Mouse (Mus musculus): ENCODE data around the gene Ehmt1. TPM values are rescaled to one million over a fixed set of nuclear protein-coding genes. Genes with fewer than 3 reads are reported as not detected.

Ehmt1 gene
- total RNA-seq, 2 experiments from 2014 or later: 47.5 to 48.5 TPM

DNA sequence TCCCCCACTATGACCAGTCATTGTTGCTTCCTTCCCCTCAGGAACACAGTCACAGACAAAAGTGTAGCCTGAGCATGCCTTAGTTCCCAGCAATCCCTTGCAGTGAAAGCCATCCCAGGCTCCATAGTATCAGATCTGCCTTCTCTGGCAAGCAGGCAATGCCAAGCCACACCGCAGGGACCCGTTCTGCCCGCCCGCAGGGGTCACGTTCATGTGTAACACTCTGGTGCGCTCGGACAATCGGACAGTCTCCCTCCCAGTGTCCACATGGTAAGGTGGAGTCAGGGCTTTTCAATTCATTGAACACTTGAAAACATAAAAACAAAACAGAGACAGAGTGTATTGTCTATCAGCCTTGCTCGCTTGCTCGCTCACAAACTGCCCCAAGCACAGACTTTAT, 111.7 kb downstream of the Ehmt1 start:
- no peak for DNase-seq
- intact Hi-C loops (cut with DNase I): no loop called here

DNA sequence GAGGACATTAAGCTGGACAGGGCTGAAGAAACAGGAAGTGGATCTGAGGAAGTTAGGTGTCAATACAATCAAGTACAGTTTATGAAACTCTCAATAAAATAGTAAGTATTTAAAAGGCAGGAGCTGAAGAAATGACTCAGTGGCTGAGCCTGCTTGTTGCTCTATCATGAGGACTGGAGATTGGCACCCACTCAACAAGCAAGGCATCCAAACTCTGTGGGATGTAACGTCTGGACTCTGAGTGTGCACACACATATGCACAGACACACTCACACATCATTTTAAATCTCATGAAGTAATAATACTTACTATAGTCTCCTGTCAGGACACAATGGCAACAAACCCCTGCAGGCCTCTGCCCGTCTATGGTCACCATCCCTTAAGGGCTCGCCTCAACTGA, 112.4 kb downstream of the Ehmt1 start:
- no peak for DNase-seq
- intact Hi-C loops (cut with DNase I): no loop called here

- peak; percentile 29 to 53 for DNase-seq
- intact Hi-C loops (cut with DNase I): no loop called here
Observed at GRCm38 (mm10) chr2:24806143-24806542, 113.3 kb downstream of the Ehmt1 start.

GRCm38 (mm10) chr2:24805621-24806020, 113.8 kb downstream of the Ehmt1 start:
- intact Hi-C loops (cut with DNase I): no loop called here
- DNase-seq: no peak

DNA sequence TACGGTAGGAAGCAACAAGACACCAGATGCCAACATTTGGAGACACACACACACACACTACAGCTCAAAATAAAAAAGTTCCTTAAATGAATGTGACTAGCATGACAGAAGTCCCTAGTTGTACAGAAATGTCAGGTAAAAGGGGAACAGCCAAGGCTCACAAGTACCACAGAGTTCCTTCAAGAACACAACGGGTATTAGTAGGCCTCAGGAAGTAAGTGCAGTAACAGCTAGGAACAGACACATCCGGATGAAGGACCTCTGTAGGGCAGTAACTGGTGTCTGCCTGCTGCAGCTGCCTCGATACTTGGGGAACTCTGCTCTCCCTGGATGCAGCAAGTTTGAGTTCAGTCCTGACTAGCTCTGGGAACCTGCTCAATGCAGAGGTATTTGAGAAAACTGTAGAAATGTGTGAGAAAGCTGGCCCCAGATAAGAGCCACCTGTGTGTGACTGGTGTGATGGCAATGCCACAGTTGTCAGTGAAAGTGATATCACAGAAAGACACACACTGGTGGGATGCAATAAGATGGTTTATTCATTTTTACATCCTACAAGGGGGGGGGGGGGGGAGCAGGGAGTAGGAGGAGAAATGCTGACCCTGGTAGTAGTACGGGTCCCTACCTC, 122.5 kb downstream of the Ehmt1 start:
- no peak for DNase-seq
- intact Hi-C loops (cut with DNase I): no loop called here

- intact Hi-C loops (cut with DNase I): no loop called here
- DNase-seq: no peak
Observed at GRCm38 (mm10) chr2:24787250-24787649, 132.2 kb downstream of the Ehmt1 start.

DNA sequence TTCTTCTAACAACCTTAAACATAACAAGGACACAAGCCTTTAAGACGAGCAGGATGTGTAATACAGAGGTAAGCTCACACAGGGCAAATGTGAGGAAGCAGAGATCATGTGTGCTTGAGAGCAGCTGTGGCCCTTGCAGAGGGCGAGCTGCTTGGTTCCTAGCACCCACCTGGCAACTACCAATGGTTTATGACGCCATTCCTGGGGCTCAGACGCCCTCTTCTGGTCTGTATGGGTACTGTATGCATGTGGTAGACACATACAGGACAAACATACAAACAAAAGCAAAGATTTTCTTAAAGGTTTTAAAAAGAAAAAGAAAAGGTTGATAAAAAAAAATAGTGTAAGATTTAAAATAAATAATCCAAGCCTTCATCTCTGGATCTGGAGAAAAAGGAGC, 138.2 kb downstream of the Ehmt1 start:
- no peak for DNase-seq
- intact Hi-C loops (cut with DNase I): no loop called here

GRCm38 (mm10) chr2:24776831-24777230, 142.6 kb downstream of the Ehmt1 start:
- intact Hi-C loops (cut with DNase I): no loop called here
- no peak for DNase-seq

DNA sequence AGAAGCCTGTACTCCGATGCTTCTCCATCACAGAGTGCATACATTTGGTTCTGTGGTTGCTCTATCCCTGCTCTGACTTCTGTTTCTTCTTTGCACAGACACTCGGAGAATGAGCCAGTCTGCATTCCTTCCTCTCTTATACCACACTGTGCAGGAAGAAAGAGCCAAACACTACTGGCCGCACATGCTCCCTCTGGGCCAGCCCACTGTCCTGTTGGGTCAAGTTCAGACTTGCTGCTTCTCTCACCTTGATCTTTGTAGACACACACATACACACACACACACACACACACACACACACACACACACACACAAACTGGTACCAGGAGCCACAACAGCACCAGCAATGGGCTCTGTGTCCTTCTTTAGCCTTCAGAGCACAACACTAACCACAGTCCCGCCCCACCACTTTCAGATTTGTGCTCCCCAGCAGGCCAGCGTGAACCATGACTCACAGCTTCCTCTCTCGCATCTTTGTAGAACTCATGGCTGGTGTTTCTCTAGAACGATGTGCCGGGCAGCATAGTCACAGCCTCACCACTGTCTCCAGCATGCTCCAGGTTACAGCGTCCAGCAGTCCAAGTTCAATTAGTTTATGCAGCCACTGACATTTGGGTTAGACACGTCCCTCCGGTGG, 143.3 kb downstream of the Ehmt1 start:
- no peak for DNase-seq
- intact Hi-C loops (cut with DNase I): no loop called here

DNA sequence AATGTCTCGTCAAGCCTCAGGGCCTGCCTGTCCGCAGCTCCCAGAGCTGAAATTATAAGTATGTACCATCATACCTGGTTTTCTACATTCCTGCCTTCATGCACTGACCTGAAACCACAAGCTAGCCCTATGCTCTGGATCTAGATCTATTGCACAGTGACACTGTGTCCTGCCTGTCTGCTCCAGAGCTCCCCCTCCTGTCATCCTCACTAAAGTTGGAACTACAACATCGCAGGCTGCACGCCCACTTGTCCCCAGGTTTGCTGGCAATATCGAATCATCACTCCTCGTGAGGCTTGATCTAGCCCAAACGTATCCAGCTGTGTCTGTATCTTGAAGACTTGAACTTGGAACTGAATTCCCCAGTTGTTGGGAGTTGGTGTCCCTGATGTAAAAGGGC, 144.6 kb downstream of the Ehmt1 start:
- no peak for DNase-seq
- intact Hi-C loops (cut with DNase I): no loop called here

DNA sequence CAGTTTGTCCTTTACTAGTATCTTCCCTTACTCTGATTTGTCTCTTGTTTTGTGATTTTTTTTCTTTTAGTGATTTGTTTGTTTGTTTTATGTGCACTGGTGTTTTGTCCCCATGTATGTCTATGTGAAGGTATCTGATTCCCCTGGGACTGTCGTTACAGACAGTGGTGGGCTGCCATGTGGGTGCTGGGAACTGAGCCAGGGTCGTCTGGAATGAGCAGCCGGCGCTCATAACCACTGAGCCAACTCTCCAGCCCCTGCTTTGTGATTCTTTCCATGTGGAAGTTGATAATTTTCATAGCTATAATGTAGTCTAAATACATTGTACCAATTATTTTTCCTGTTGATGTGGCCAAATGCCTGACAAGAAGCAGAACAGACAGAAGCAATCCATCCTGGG, 148.6 kb downstream of the Ehmt1 start:
- no peak for DNase-seq
- intact Hi-C loops (cut with DNase I): no loop called here

DNA sequence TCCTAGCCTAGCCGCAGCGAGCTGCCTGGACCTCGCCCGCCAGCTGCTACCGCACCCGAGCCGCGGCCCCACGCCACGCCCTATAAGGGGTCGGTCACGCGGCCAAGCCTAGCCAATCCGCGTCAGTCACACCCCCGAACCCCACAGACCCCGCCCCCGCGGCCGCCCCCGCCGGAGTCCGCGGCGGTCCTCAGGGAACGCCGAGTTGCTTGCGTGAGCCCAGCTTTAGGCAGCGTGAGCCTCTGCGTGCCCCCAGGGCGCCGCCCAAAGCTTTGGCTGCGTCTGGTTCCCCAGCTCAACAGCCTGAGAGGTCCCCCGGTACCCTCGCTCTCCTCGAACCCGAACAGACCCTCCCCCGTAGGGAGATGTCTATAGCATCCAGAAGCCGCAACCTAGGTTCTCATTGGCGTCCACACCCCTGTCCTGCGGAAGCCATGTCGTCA, 156.3 kb downstream of the Ehmt1 start, which contains the start of gene Cacna1b:
TSS of gene Cacna1b (minus strand) at position 38 of the 443 bp plus-strand sequence.
- peak; percentile 35 to 45 for DNase-seq
- intact Hi-C loops (cut with DNase I): no loop called here

GRCm38 (mm10) chr2:24762446-24762960, 156.9 kb downstream of the Ehmt1 start:
- no peak for DNase-seq
- intact Hi-C loops (cut with DNase I): no loop called here

GRCm38 (mm10) chr2:24761923-24762445, 157.4 kb downstream of the Ehmt1 start:
- peak; percentile 69 to 81 for DNase-seq
- intact Hi-C loops (cut with DNase I): no loop called here

GRCm38 (mm10) chr2:24755276-24755675, 164.1 kb downstream of the Ehmt1 start:
- intact Hi-C loops (cut with DNase I): loop anchor here (1.0 to 10.0 kb wide), 3 partner anchors 181 to 460 kb away; partner anchors contain the start of gene Il1f10
- DNase-seq: peak; percentile 52 to 74

DNA sequence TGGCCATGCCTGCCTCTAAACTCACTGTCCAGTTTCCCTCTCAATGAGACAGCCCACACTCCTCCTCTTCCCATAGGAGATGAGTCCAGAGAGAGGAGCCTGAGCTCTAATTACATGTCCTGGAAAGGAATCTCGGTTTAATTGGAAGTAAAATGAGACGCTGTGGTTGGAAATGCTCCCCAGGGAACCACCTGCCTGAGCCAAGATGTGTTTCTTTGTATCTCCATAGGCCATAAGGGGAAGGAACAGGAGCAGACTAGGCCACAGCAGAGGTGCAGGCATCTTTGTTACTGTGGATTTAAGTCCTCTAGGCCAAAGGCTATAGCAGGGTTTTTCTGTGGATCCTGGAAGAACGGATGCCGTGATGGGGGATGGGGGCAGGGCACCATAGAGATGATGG, 166.8 kb downstream of the Ehmt1 start:
- no peak for DNase-seq
- intact Hi-C loops (cut with DNase I): loop anchor here (10.0 kb wide), 1 partner anchor 458 kb away; the partner anchor contains the start of gene Il1f10

DNA sequence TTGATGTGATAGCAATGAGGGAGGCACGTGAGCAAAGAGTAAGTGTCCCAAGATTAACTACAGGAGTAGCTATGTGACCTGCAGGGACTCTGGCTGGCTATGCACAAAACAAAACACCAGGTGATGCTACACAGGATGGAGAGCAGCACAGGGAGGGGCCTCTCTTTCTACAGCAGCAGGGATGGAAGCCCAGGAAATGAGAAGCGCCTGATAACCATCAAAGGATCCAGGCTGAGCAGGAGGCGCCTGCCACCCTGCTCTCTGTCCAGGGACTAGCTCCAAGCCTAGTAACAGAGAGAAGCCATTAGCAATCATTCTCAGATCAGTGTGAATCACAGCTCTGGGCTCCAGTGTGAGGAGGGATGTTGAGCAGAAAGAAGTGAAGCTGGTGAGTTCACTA, 169.4 kb downstream of the Ehmt1 start:
- no peak for DNase-seq
- intact Hi-C loops (cut with DNase I): loop anchor here (10.0 kb wide), 1 partner anchor 455 kb away; the partner anchor contains the start of gene Il1f10

GRCm38 (mm10) chr2:24747878-24748277, 171.5 kb downstream of the Ehmt1 start:
- DNase-seq: no peak
- intact Hi-C loops (cut with DNase I): no loop called here
